Mouse (Mus musculus) lung, postnatal 0 days (tissue): ENCODE measurements around the gene Mcub. TPM values are rescaled to one million over a fixed set of nuclear protein-coding genes. Genes with fewer than 3 reads are reported as not detected.

Experiments used
- ATAC-seq: fragments of 200-750 bp; cut with Nextera tagmentation; 2 replicates; pipeline ENCODE4 v1.8.0; 2017; ENCODE audit warnings: moderate library complexity
- DNase-seq: peaks from one replicate; pipeline ENCODE4 v3.0.0-alpha.2; 2016; ENCODE audit warnings: low spot score
- H3K27ac ChIP-seq: fragments of 300-500 bp; sonication (generic); 2 replicates; pipeline ENCODE4 v1.5.1; 2014; ENCODE audit warnings: antibody characterized with exemption, mild to moderate bottlenecking, low read length, mixed read lengths
- H3K27me3 ChIP-seq: fragments of 300-500 bp; sonication (generic); replicated peaks from 2 replicates; pipeline ENCODE4 v1.6.1; 2014; ENCODE audit warnings: low read length, mixed read lengths; ENCODE audit not compliant: insufficient read depth
- H3K36me3 ChIP-seq: fragments of 300-500 bp; sonication (generic); 2 replicates; pipeline ENCODE4 v1.6.1; 2014; ENCODE audit warnings: low read length, mixed read lengths; ENCODE audit not compliant: insufficient read depth
- H3K4me1 ChIP-seq: fragments of 300-500 bp; sonication (generic); 2 replicates; pipeline ENCODE4 v1.6.1; 2014; ENCODE audit warnings: antibody characterized with exemption, low read depth, low read length, mixed read lengths; ENCODE audit not compliant: insufficient read depth
- H3K4me2 ChIP-seq: fragments of 300-500 bp; sonication (generic); replicated peaks from 2 replicates; pipeline ENCODE4 v1.6.1; 2014; ENCODE audit warnings: low read depth, mild to moderate bottlenecking, low read length, moderate library complexity, mixed read lengths
- H3K4me3 ChIP-seq: fragments of 300-500 bp; sonication (generic); 2 replicates; pipeline ENCODE4 v1.5.1; 2014; ENCODE audit warnings: low read depth, low read length
- H3K9ac ChIP-seq: fragments of 300-500 bp; sonication (generic); replicated peaks from 2 replicates; pipeline ENCODE4 v1.6.1; 2014; ENCODE audit warnings: low read depth, mild to moderate bottlenecking
- H3K9me3 ChIP-seq: fragments of 300-500 bp; sonication (generic); 2 replicates; pipeline ENCODE4 v1.6.1; 2016; ENCODE audit warnings: low read length, mixed read lengths
- CTCF ChIP-seq: IDR thresholded peaks from 2 replicates; pipeline ENCODE4 v1.5.1; 2016; ENCODE audit warnings: antibody characterized with exemption, mild to moderate bottlenecking
- EP300 ChIP-seq: IDR thresholded peaks from 2 replicates; pipeline ENCODE4 v1.6.1; 2016; ENCODE audit warnings: antibody characterized with exemption, mild to moderate bottlenecking, control low read depth
- WGBS: fragments of 180-500 bp; shearing (Covaris S2); extraction: QIAGEN DNeasy Blood & Tissue Kit; methylation state at CpG from one replicate; pipeline ENCODE4 v1.1.7; 2014; 5-methylcytosine and 5-hydroxymethylcytosine counted together
- polyA plus RNA-seq: library from polyadenylated mRNA; unstranded; fragments of >200 nt; fragmentation: Nextera tagmentation; extraction: Ambion mirVana; gene quantifications from 2 replicates; pipeline ENCODE4 v1.2.1, GENCODE M21; 2015

Gene Mcub
- polyA plus RNA-seq, 1 experiment from 2014 or later: 11.8 TPM

GRCm38 (mm10) chr3:129904381-129905132 lies 65.4 kb downstream of the Mcub start:
- DNase-seq: peak; percentile 18
- 72% methylated on average over 7 of the region's 7 CpGs for WGBS
- no peaks in the 10 kb centered on the region for H3K9me3 ChIP-seq
- no peak overlapping the region for H3K4me2 ChIP-seq
- no peak for TF ChIP-seq CTCF
- no peak for TF ChIP-seq EP300
- no peak overlapping the region for H3K9ac ChIP-seq
- no peak overlapping the region for H3K4me3 ChIP-seq
- H3K27me3 ChIP-seq: no peaks in the 10 kb centered on the region
- peaks cover 11% of the 10 kb centered on the region; the same call in 1 of the 2 replicates for H3K4me1 ChIP-seq
- H3K36me3 ChIP-seq: peaks cover 12% of the 10 kb centered on the region; the same call in 1 of the 2 replicates
- ATAC-seq: no peak
- H3K27ac ChIP-seq: no peak overlapping the region

DNA sequence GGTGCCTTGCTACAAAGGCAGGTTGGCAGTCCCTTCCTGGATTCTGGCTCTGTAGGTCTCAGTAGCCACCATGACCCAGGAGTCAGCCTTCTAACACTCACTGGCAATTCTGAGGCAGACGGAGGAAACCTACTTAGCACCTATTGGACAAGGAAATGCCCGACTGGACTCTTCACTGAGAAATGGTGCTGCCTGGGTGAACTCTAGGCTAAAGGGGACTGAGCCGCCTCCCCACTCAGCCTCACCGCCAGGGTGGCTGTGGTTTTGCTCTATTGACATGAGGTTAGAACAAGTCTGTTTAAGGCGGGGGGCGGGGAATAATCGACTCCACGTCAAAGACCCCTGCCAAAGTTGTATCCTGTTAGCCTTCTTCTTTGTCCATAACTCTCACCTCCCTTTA lies 66.1 kb downstream of the Mcub start:
- Histone ChIP-seq H3K36me3 (peaks cover 11% of the 10 kb centered on the region; the same call in 1 of the 2 replicates), H3K27ac (no peak overlapping the region), H3K9me3 (no peaks in the 10 kb centered on the region), H3K4me2 (no peak overlapping the region), H3K4me1 (peaks cover 11% of the 10 kb centered on the region; the same call in 1 of the 2 replicates), H3K27me3 (no peaks in the 10 kb centered on the region), H3K9ac (no peak overlapping the region), H3K4me3 (no peak overlapping the region)
- DNase-seq: no peak
- ATAC-seq: no peak
- 81% methylated on average over 8 of the region's 8 CpGs for WGBS
- TF ChIP-seq EP300 (no peak), CTCF (no peak)

DNA sequence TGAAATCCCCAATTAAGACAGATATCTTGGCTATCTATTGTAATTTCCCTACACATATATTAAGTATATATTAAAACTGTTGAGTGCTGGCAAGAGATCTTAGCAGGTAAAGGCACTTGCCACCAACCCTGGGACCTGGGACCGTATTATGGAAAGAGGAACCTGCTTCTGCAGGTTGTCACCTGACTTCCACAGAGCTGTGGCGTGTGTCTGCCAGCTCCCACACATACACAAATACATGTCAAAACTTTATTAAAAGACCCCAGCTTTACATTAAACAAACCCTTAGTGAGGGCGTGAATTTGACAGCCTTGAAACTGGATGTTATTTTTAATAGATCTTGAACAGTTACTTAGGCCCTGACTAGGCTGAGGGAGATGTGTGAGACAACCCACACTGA lies 66.6 kb downstream of the Mcub start:
- Histone ChIP-seq H3K9me3 (no peaks in the 10 kb centered on the region), H3K27ac (no peak overlapping the region), H3K36me3 (peaks cover 6% of the 10 kb centered on the region; the same call in 1 of the 2 replicates), H3K4me1 (peaks cover 11% of the 10 kb centered on the region; the same call in 1 of the 2 replicates), H3K4me3 (no peak overlapping the region), H3K4me2 (no peak overlapping the region), H3K27me3 (no peaks in the 10 kb centered on the region), H3K9ac (no peak overlapping the region)
- WGBS: 91% methylated on average over 3 of the region's 3 CpGs
- TF ChIP-seq CTCF (no peak), EP300 (no peak)
- ATAC-seq: no peak
- DNase-seq: no peak

DNA sequence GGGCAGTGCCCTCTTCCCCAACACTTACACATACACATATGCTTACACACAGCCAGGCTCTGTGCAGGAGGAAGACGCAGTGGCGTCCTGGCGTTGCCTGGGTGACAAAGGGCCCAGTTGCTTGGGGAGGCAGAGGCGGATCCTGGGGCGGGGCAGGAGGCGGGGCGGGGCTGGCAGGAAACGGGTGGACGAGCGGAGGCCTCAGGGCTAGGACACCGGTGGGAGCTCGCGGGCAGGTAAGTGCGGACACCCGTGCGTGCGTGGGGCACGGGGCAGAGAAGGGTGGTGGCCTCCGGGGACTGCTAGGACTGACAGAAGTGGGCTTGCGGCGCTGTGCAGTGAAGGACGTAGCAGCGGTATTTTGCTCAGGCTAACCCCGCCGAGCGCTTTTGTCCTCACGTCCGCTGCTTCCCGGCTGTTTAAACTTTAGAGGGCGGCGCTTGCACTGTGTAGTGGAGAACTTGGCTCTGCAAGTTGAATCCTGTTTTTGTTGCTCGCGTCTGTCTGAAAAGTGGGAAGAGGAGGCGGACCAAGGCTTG lies 68.7 kb downstream of the Mcub start, which contains the start of gene Casp6:
TSS of gene Casp6 (plus strand) at position 155 of the 539 bp plus-strand sequence.
- WGBS: under 1% methylated on average over 34 of the region's 34 CpGs
- Histone ChIP-seq H3K4me2 (peak within 1 kb of the TSS; percentile 70), H3K27ac (peak within 1 kb of the TSS; percentile 81), H3K9ac (peak within 1 kb of the TSS; percentile 56), H3K36me3 (0 out of 2 replicates have a peak, but pooled peaks cover 2% of the 10 kb centered on the region), H3K9me3 (no peaks in the 10 kb centered on the region), H3K4me1 (peaks cover 11% of the 10 kb centered on the region; the same call in 1 of the 2 replicates), H3K4me3 (peak within 1 kb of the TSS; percentile 67), H3K27me3 (no peaks in the 10 kb centered on the region)
- ATAC-seq (peak; percentile 97), DNase-seq (peak; percentile 93)
- TF ChIP-seq CTCF: no peak
- TF ChIP-seq EP300: no peak

- Histone ChIP-seq H3K4me2 (no peak overlapping the region), H3K4me1 (peaks cover 8% of the 10 kb centered on the region; the same call in 1 of the 2 replicates), H3K36me3 (no peaks in the 10 kb centered on the region), H3K9me3 (no peaks in the 10 kb centered on the region), H3K27ac (no peak overlapping the region), H3K4me3 (no peak overlapping the region), H3K27me3 (no peaks in the 10 kb centered on the region), H3K9ac (no peak overlapping the region)
- TF ChIP-seq CTCF: no peak
- no peak for TF ChIP-seq EP300
- WGBS: 66% methylated on average over 4 of the region's 4 CpGs
- ATAC-seq (no peak), DNase-seq (no peak)
These were observed 71.1 kb downstream of the Mcub start for GRCm38 (mm10) chr3:129898886-129899285.

GRCm38 (mm10) chr3:129896591-129896990 lies 73.4 kb downstream of the Mcub start:
- H3K36me3 ChIP-seq: no peaks in the 10 kb centered on the region
- no peak for TF ChIP-seq EP300
- no peak for TF ChIP-seq CTCF
- no peaks in the 10 kb centered on the region for H3K27me3 ChIP-seq
- H3K27ac ChIP-seq: no peak overlapping the region
- 21% methylated on average over 6 of the region's 6 CpGs for WGBS
- H3K4me1 ChIP-seq: no peaks in the 10 kb centered on the region; the same call in 1 of the 2 replicates
- no peak overlapping the region for H3K4me3 ChIP-seq
- H3K9me3 ChIP-seq: no peaks in the 10 kb centered on the region
- H3K4me2 ChIP-seq: no peak overlapping the region
- DNase-seq (peak; percentile 22), ATAC-seq (no peak)
- no peak overlapping the region for H3K9ac ChIP-seq
